Mouse (Mus musculus) ZHBTc4 (cell line): Measurements from ENCODE around the gene Vmn1r193.
"Not testable (repeated sequence)": the region's sequence is repeated elsewhere in the genome, so short reads cannot be mapped to it uniquely, and the experiment has no call there.

Experiments
- DNase-seq: peaks from one replicate; pipeline ENCODE4 v3.0.0-alpha.2; 2011; ENCODE audit warnings: low read depth, low spot score

Gene Vmn1r193

GRCm38 (mm10) chr13:22223060-22223459, at the start of gene Vmn1r193:
Vmn1r193 (minus strand) TSS chr13:22223160.
- DNase-seq: not testable (repeated sequence)

DNA sequence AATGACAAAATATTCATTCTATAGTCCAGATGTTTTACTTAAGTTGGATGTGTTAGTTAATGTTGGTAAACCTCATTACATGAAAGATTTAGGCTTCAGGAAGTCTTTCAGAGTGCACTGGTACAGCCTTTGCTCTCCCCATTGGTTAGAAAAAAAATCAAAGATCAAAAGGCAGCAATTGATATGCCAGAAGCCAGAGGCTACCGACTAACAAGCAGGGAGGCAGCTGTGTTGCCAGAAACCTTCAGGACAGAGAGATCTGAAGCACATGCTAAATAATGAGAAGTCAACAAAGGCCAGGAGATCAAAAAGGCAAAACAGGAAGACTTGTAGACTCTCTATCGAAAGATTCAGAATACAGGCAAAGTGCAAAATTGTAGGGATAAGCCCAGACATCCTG, 48.8 kb upstream of the Vmn1r193 start:
- no peak for DNase-seq

GRCm38 (mm10) chr13:22270222-22270621, 47.3 kb upstream of the Vmn1r193 start, which contains the start of gene Vmn1r195:
Vmn1r195 (plus strand) TSS chr13:22270522.
- not testable (repeated sequence) for DNase-seq

DNA sequence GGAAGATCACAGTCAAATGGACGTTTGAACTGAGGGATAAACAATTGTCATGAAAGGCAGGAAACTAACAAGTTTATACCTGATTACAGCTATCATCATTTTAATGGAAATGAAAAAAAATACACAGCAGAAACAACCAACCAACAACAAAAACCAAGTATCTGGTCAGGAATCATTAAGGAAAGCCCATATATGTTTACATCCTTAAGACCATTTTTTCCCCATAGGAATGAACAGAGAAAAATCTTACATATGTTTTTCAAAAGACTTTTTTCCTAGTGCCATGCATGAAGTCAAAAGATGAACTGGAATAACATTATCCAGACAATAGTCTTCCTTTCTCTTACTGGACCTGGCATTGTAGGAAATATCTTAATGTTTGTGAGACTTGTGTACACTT, 21.0 kb upstream of the Vmn1r193 start, which contains the start of gene Vmn1r194:
TSS of gene Vmn1r194 (plus strand) at position 301 of the 400 bp plus-strand sequence.
- DNase-seq: no peak

DNA sequence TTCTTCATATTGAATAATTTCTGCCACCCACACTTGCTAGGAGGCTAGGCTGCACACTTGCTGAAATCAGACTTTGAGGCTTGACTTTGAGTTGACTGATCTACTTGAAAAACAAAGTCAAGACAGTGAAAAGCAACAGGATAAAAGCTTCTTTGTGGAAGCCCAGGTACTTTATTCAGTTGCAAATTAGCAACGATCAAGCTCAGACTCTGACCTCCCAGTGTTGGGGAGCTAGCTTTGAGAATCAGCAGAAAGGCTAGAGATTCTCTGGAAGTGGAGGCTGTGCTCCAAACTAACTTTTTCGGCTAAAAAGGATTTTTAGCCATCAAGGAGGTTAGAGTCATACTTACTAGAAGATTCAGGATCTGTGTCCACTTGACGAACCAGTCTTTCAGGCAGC, 30.2 kb downstream of the Vmn1r193 start:
- DNase-seq: peak; percentile 61

GRCm38 (mm10) chr13:22191041-22191440, 31.9 kb downstream of the Vmn1r193 start, which contains the start of gene Vmn1r192:
Vmn1r192 (minus strand) TSS chr13:22191141.
- DNase-seq: no peak

- no peak for DNase-seq
Measured at GRCm38 (mm10) chr13:22190385-22190784, 32.6 kb downstream of the Vmn1r193 start.

DNA sequence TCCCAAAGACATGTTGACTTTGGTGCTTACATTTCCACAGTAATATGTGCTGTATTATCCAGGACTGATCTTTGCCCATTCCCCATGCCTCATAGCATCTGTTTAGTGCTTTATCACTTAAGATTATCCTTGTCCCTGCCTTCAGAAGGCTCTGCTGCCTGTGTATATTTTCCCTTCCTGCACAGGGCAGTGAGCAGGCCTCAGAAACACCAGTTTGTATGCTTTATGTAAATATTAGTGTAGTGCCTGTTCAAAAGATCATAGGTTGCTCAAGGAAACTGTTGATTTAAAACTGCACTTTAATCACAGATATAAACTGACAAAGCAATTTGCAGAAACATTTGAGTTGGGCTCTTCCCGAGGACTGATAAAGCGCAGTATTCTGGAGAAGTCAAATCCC, 33.6 kb downstream of the Vmn1r193 start:
- DNase-seq: no peak

DNA sequence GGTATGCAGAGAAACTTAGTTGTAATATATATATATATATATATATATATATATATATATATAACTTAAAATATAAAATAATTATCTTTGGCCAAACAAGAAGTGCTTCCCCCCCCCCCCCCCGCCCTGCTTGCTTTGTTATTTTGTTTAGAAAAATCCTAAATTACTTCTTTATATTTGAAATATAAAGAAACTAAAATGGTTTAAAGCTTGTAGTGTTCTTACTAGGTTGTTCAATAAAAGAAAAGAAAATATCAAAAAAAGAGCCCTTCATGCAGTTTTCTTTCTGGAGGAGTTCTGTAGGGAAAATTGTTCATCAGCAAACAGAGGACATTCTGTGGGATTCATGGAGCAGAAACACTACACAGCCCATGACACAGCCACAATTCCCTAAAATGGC, 39.1 kb downstream of the Vmn1r193 start, which contains the start of gene Vmn1r191:
TSS of gene Vmn1r191 (minus strand) at position 101 of the 400 bp plus-strand sequence.
- DNase-seq: no peak

GRCm38 (mm10) chr13:22168416-22168815, 54.5 kb downstream of the Vmn1r193 start:
- DNase-seq: peak; percentile 36
